Mouse (Mus musculus) erythroblast, embryonic 14.5 days (primary cell): ENCODE results near the gene Naa20.

Source experiments
- GATA1 ChIP-seq: IDR thresholded peaks from 2 replicates; pipeline ENCODE4 v1.6.1; 2012; ENCODE audit warnings: low read length, inconsistent platforms, mixed read lengths
- TAL1 ChIP-seq: IDR thresholded peaks from 3 replicates; pipeline ENCODE4 v1.6.1; 2012; ENCODE audit warnings: low read length, inconsistent platforms, mixed read lengths

DNA sequence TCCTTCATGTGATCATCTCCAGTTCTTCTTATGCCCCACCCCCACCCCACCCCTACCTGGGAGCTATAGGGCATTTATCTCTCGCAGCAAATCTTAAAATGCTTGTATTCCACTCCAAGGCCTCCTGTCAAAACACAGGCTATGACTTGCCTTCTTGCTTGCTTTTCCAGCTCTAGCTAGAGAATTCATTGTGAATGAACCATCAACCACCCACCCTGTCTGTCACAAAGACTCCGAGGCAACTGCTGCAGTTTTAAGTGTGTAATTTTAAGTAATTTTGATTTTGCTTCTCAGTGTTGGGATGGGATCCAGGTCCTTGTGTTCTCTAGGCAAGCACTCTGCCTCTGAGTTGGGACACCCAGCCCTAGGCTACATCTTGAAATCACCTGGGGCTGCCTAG is 11.3 kb upstream of the Naa20 start:
- TF ChIP-seq GATA1 (no peak), TAL1 (no peak)
